Mouse (Mus musculus): ENCODE measurements at regions not wholly inside any gene's neighbourhood (a gene's known extent, or its start where the extent isn't known, plus 50 kb on each side); places are given as distances from the start of the nearest gene placed in this dataset.

DNA sequence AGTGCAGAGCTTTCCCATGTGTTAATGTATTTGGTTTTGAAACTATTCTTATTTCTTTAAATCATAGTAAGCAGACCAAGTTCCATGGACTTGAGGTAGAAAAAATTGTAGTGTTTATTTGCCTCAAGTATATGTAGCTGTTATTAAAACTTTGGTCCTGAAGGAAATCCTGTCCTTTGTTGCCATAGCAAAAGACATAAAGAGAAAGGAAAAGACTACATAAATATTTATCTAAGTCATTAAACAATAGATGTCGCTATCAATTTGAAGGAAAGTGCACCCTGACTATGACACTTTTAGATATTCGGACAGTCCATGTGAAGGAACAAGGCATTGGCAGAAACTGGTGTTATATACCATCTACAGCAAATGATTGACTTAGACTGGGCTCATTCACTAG lies 737.7 kb upstream of the Adgrl4 start:
- no peak for TF ChIP-seq GATA1 (IDR thresholded peaks at IDR 0.05; ENCODE audit: borderline replicate concordance, low read length)
- no peak for TF ChIP-seq FLI1 (IDR thresholded peaks at IDR 0.05; ENCODE audit: low read length)

Data from megakaryocyte, embryonic 14.5 days (primary cell).